9 mouse cellular contexts compared by ENCODE assay signal in genomic region chr13:4133070-4133469, GRCm38 (mm10). TPM values are rescaled to one million over a fixed set of nuclear protein-coding genes. Genes with fewer than 3 reads are reported as not detected.
DNase-seq lines count a peak whose midpoint lies in the region; ATAC-seq and TF ChIP-seq lines count a peak whose summit lies in the region.
"Had no signal": no experiment of that assay in that cellular context is flagged by ENCODE, and none has a peak within 500 bp of the region (broad histone marks: within the 10 kb centered on the region; RNA-seq: fewer than 3 reads in every experiment).

No protein-coding gene starts in this region.

- H3K9me3 ChIP-seq in intestine, postnatal 0 days (ENCODE audit: control insufficient read depth) = no peaks in the 10 kb centered on the region
- H3K9me3 ChIP-seq in intestine, embryonic 15.5 days = no peaks in the 10 kb centered on the region

- DNase-seq in urinary bladder, postnatal 36 days (ENCODE audit: low spot score in 2 of 2) = peak; percentile 16 to 26
- DNase-seq in urinary bladder, adult 2 months (ENCODE audit: low spot score) = no peak
- peak; percentile 61 for DNase-seq in thymus, postnatal 4 days
- DNase-seq in left cerebral cortex, postnatal 4 days = no peak

- TF ChIP-seq CTCF in intestine, postnatal 0 days (IDR thresholded peaks at IDR 0.05; ENCODE audit: low read depth) = peak; percentile 70
- 0 out of 2 replicates have a peak, but pooled peaks have one; percentile 31 for TF ChIP-seq CTCF in embryonic fibroblast, embryonic 13.5 days (IDR thresholded peaks at IDR 0.05; ENCODE audit: borderline replicate concordance, insufficient read depth, low read length)

- TF ChIP-seq POLR2A in embryonic fibroblast, embryonic 13.5 days (IDR thresholded peaks at IDR 0.05; ENCODE audit: low read depth, low read length) = no peak

- no peak overlapping the region for H3K4me2 ChIP-seq in intestine, postnatal 0 days (replicated peaks; ENCODE audit: low read depth)
- no peak overlapping the region for H3K4me2 ChIP-seq in intestine, embryonic 15.5 days (replicated peaks)

- ATAC-seq in intestine, postnatal 0 days = no peak
- no peak for ATAC-seq in intestine, embryonic 15.5 days
- ATAC-seq in megakaryocyte-erythroid progenitor cell, adult 5-6 weeks (replicated peaks; ENCODE audit: low FRiP score, low TSS enrichment, poor library complexity, severe bottlenecking) = no peak

- H3K27ac ChIP-seq in intestine, postnatal 0 days (ENCODE audit: low read depth, low read length) = no peak overlapping the region
- no peak overlapping the region for H3K27ac ChIP-seq in intestine, embryonic 15.5 days
- H3K27ac ChIP-seq in embryonic fibroblast, embryonic 13.5 days (ENCODE audit: insufficient read depth, low read length) = no peak overlapping the region

- no peaks in the 10 kb centered on the region for H3K4me1 ChIP-seq in intestine, postnatal 0 days (replicated peaks; ENCODE audit: control insufficient read depth, insufficient read depth, low read length)
- no peaks in the 10 kb centered on the region for H3K4me1 ChIP-seq in intestine, embryonic 15.5 days (replicated peaks)
- H3K4me1 ChIP-seq in embryonic fibroblast, embryonic 13.5 days (ENCODE audit: control insufficient read depth, insufficient read depth, low read length) = no peaks in the 10 kb centered on the region

- no peaks in the 10 kb centered on the region for H3K27me3 ChIP-seq in intestine, postnatal 0 days (replicated peaks; ENCODE audit: control insufficient read depth, insufficient read depth, low read length)
- H3K27me3 ChIP-seq in intestine, embryonic 15.5 days (replicated peaks) = no peaks in the 10 kb centered on the region

- no peak overlapping the region for H3K9ac ChIP-seq in intestine, postnatal 0 days (ENCODE audit: low read depth, low read length)
- no peak overlapping the region for H3K9ac ChIP-seq in intestine, embryonic 15.5 days

- intact Hi-C loops in left cerebral cortex, postnatal 4 days (cut with DNase I) = no loop called here

- H3K36me3 ChIP-seq in intestine, postnatal 0 days (ENCODE audit: control insufficient read depth, insufficient read depth) = no peaks in the 10 kb centered on the region
- no peaks in the 10 kb centered on the region for H3K36me3 ChIP-seq in intestine, embryonic 15.5 days

- 40% methylated on average over 2 of the region's 2 CpGs for WGBS in intestine, postnatal 0 days
- WGBS in intestine, embryonic 15.5 days = 36% methylated on average over 2 of the region's 2 CpGs

- H3K4me3 ChIP-seq in intestine, postnatal 0 days (ENCODE audit: low read depth, low read length) = no peak overlapping the region
- H3K4me3 ChIP-seq in intestine, embryonic 15.5 days (replicated peaks) = no peak overlapping the region
- H3K4me3 ChIP-seq in embryonic fibroblast, embryonic 13.5 days (ENCODE audit: insufficient read depth, low read length) = no peak overlapping the region

RNA-seq across cellular contexts. Expression of gene Akr1c18, which starts 17.4 kb away (rescaled TPM):
- 0.18 and 0.38 TPM in 2 replicates for polyA plus RNA-seq in intestine, postnatal 0 days (2015; fragmentation: Nextera tagmentation; extraction: Ambion mirVana)
- polyA plus RNA-seq in intestine, embryonic 15.5 days (2015; fragmentation: Nextera tagmentation; extraction: Ambion mirVana) = 0.28 and 0.46 TPM in 2 replicates
- 0.06 and 0.25 TPM in 2 replicates for polyA plus RNA-seq in urinary bladder, adult 2 months (2012; rRNA removed)
- polyA plus RNA-seq in embryonic fibroblast, embryonic 13.5 days (2011; ENCODE audit: insufficient read length, low read depth, missing spikeins) = 0.44 and 0.97 TPM in 2 replicates
- not detected in 2 replicates for total RNA-seq in megakaryocyte-erythroid progenitor cell, adult 5-6 weeks (2014; fragmentation: Nextera tagmentation)
- not detected in 2 replicates for total RNA-seq in megakaryocyte-erythroid progenitor cell, adult 5-6 weeks (2017)
- total RNA-seq in left cerebral cortex, postnatal 4 days (2021) = under 1 TPM in 1 of 2 experiments, not detected in 1; 0.58 TPM

RNA-seq across cellular contexts. Expression of gene Akr1c13, which starts 57.9 kb away (rescaled TPM):
- 458 and 493 TPM in 2 replicates for polyA plus RNA-seq in intestine, postnatal 0 days (2015; fragmentation: Nextera tagmentation; extraction: Ambion mirVana)
- polyA plus RNA-seq in intestine, embryonic 15.5 days (2015; fragmentation: Nextera tagmentation; extraction: Ambion mirVana) = 286 and 313 TPM in 2 replicates
- 4.7 TPM in 2 replicates for polyA plus RNA-seq in urinary bladder, adult 2 months (2012; rRNA removed)
- polyA plus RNA-seq in embryonic fibroblast, embryonic 13.5 days (2011; ENCODE audit: insufficient read length, low read depth, missing spikeins) = 0.42 and 0.55 TPM in 2 replicates
- total RNA-seq in megakaryocyte-erythroid progenitor cell, adult 5-6 weeks (2014; fragmentation: Nextera tagmentation) = 8.3 and 13.6 TPM in 2 replicates
- 21.0 and 47.9 TPM in 2 replicates for total RNA-seq in megakaryocyte-erythroid progenitor cell, adult 5-6 weeks (2017)
- 1 to 10 TPM in 1 of 2 experiments, under 1 TPM in 1; 0.52 to 1.1 TPM for total RNA-seq in left cerebral cortex, postnatal 4 days (2021)
- total RNA-seq: left cerebral cortex, postnatal 10 days had no signal

Comparison
In these comparisons a context has a peak if more than half of its experiments do, and no peak if none do; other contexts are left out.
1. DNase-seq: peak in urinary bladder, postnatal 36 days (2 of 2) and thymus, postnatal 4 days (single experiment); none in urinary bladder, adult 2 months (single experiment) and left cerebral cortex, postnatal 4 days (single experiment).
2. RNA of gene Akr1c13, which starts 57.9 kb away (polyA plus RNA-seq): 458 to 493 TPM in intestine, postnatal 0 days and 286 to 313 TPM in intestine, embryonic 15.5 days; 4.7 TPM in urinary bladder, adult 2 months and 0.42 to 0.55 TPM in embryonic fibroblast, embryonic 13.5 days; every median in the first group is over 10 times any median in the second.